Mouse (Mus musculus) hindbrain, embryonic 12.5 days (tissue): ENCODE measurements around the gene C130050O18Rik. TPM values are rescaled to one million over a fixed set of nuclear protein-coding genes. Genes with fewer than 3 reads are reported as not detected.

ENCODE experiments used
- ATAC-seq: fragments of 200-750 bp; cut with Nextera tagmentation; 2 replicates; pipeline ENCODE4 v1.8.0; 2017; ENCODE audit warnings: moderate TSS enrichment; ENCODE audit not compliant: low FRiP score
- H3K27ac ChIP-seq: fragments of 300-500 bp; sonication (generic); 2 replicates; pipeline ENCODE4 v1.5.1; 2016; ENCODE audit warnings: mild to moderate bottlenecking
- H3K27me3 ChIP-seq: fragments of 300-500 bp; sonication (generic); 2 replicates; pipeline ENCODE4 v1.6.1; 2016; ENCODE audit warnings: mild to moderate bottlenecking
- H3K36me3 ChIP-seq: fragments of 300-500 bp; sonication (generic); 2 replicates; pipeline ENCODE4 v1.6.1; 2016; ENCODE audit warnings: mild to moderate bottlenecking
- H3K4me1 ChIP-seq: fragments of 300-500 bp; sonication (generic); 2 replicates; pipeline ENCODE4 v1.6.1; 2016
- H3K4me2 ChIP-seq: fragments of 300-500 bp; sonication (generic); replicated peaks from 2 replicates; pipeline ENCODE4 v1.6.1; 2016; ENCODE audit warnings: mild to moderate bottlenecking
- H3K4me3 ChIP-seq: fragments of 300-500 bp; sonication (generic); 2 replicates; pipeline ENCODE4 v1.5.1; 2016; ENCODE audit warnings: mild to moderate bottlenecking
- H3K9ac ChIP-seq: fragments of 300-500 bp; sonication (generic); 2 replicates; pipeline ENCODE4 v1.6.1; 2016; ENCODE audit warnings: mild to moderate bottlenecking, moderate library complexity
- H3K9me3 ChIP-seq: fragments of 300-500 bp; sonication (generic); replicated peaks from 2 replicates; pipeline ENCODE4 v1.6.1; 2016; ENCODE audit warnings: mild to moderate bottlenecking
- WGBS: fragments of 180-500 bp; shearing (Covaris S2); methylation state at CpG from one replicate; pipeline ENCODE4 v1.1.7; 2016; 5-methylcytosine and 5-hydroxymethylcytosine counted together
- polyA plus RNA-seq: library from polyadenylated mRNA; unstranded; fragments of >200 nt; fragmentation: Nextera tagmentation; extraction: Ambion mirVana; gene quantifications from 2 replicates; pipeline ENCODE4 v1.2.1, GENCODE M21; 2016

Gene C130050O18Rik
- polyA plus RNA-seq, 1 experiment from 2014 or later: 0.45 TPM

DNA sequence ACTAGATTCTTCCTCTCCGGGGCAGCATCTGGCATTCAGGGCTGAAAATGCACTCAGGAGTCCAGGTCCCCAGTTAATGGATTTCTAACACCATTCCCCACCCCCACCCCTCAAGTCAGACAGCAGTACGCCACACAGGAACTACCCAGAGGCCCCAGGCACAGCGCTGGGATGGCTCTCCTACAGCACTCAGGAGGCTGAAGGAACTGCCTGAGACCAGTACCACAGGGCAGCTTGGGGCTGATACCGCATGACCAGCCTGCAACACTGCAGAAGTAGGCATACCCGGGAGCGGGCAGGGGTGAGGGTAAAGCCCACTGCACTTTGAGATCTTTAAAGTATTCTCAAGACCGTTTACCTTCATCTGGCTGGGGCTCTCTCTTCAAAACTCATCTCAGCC lies 398 bp downstream of the C130050O18Rik start:
- Histone ChIP-seq H3K9ac (peak overlapping the region; percentile 6; the same call in 1 of the 2 replicates), H3K27ac (peak overlapping the region; percentile 44), H3K9me3 (no peaks in the 10 kb centered on the region), H3K27me3 (no peaks in the 10 kb centered on the region), H3K4me3 (no peak overlapping the region), H3K36me3 (no peaks in the 10 kb centered on the region), H3K4me1 (peaks cover 19% of the 10 kb centered on the region), H3K4me2 (no peak overlapping the region)
- ATAC-seq: no peak
- 76% methylated on average over 7 of the region's 7 CpGs for WGBS

GRCm38 (mm10) chr5:139405953-139406352 lies 873 bp downstream of the C130050O18Rik start:
- no peaks in the 10 kb centered on the region for H3K27me3 ChIP-seq
- WGBS: 88% methylated on average over 3 of the region's 3 CpGs
- ATAC-seq: no peak
- H3K9me3 ChIP-seq: no peaks in the 10 kb centered on the region
- H3K27ac ChIP-seq: peak overlapping the region; percentile 44
- no peak overlapping the region for H3K4me2 ChIP-seq
- no peaks in the 10 kb centered on the region for H3K36me3 ChIP-seq
- peaks cover 19% of the 10 kb centered on the region for H3K4me1 ChIP-seq
- H3K4me3 ChIP-seq: no peak overlapping the region
- no peak overlapping the region for H3K9ac ChIP-seq

- Histone ChIP-seq H3K9ac (0 out of 2 replicates have a peak overlapping the region, but pooled peaks have one; percentile 23), H3K27ac (peak overlapping the region; percentile 7; the same call in 1 of the 2 replicates), H3K36me3 (no peaks in the 10 kb centered on the region), H3K4me2 (no peak overlapping the region), H3K4me1 (peaks cover 27% of the 10 kb centered on the region), H3K4me3 (no peak overlapping the region), H3K9me3 (no peaks in the 10 kb centered on the region), H3K27me3 (no peaks in the 10 kb centered on the region)
- no peak for ATAC-seq
- 85% methylated on average over 14 of the region's 14 CpGs for WGBS
Measured at GRCm38 (mm10) chr5:139407121-139407885, 2.2 kb downstream of the C130050O18Rik start.

GRCm38 (mm10) chr5:139408511-139408910 lies 3.4 kb downstream of the C130050O18Rik start:
- 86% methylated on average over 7 of the region's 7 CpGs for WGBS
- no peaks in the 10 kb centered on the region for H3K36me3 ChIP-seq
- peaks cover 27% of the 10 kb centered on the region for H3K4me1 ChIP-seq
- no peak overlapping the region for H3K27ac ChIP-seq
- no peak overlapping the region for H3K9ac ChIP-seq
- H3K9me3 ChIP-seq: no peaks in the 10 kb centered on the region
- no peak overlapping the region for H3K4me2 ChIP-seq
- no peaks in the 10 kb centered on the region for H3K27me3 ChIP-seq
- ATAC-seq: no peak
- no peak overlapping the region for H3K4me3 ChIP-seq

DNA sequence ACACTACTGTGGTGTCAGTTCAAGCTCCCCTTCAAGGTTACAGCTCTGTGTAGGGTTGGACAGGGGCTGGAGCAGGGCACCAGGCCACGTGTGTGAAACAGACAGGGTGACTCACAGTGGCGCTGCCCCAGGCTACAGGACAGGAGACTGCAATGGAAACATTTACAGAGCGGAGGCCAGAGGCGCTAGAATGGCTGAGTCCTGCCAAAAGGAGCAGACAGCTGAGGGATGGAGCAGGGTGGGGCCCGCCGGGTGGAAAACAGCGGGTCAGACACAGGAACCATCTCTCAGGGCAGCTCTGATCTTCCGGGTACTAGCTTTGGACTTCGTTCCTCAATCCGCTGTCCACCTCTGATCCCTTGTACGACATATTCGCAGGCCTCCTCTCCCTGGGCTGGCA lies 4.3 kb downstream of the C130050O18Rik start:
- Histone ChIP-seq H3K27me3 (no peaks in the 10 kb centered on the region), H3K4me3 (no peak overlapping the region), H3K4me1 (peaks cover 23% of the 10 kb centered on the region), H3K4me2 (no peak overlapping the region), H3K9me3 (no peaks in the 10 kb centered on the region), H3K9ac (no peak overlapping the region), H3K27ac (no peak overlapping the region), H3K36me3 (no peaks in the 10 kb centered on the region)
- 92% methylated on average over 12 of the region's 12 CpGs for WGBS
- ATAC-seq: no peak

DNA sequence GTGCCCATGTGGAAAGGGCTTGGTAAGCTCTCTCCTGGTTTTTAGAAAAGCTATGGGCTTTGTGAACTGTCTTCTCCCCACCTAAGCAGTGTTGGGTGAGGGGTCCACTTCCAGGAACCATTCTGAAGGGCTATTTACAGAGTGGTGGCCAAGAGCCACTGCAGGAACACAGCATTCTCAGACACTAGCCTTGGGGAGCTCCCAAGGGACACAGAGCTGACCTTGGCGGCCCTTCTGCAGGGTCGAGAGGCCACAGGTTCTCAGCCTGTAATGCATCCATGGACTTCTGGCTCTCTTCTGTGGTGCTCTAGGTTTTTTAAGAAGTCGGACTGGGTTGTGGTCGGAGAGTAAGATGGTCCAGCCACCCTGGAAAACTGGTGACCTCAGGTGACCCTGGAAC lies 5.0 kb downstream of the C130050O18Rik start:
- H3K27ac ChIP-seq: no peak overlapping the region
- peaks cover 5% of the 10 kb centered on the region; the same call in 1 of the 2 replicates for H3K36me3 ChIP-seq
- 85% methylated on average over 4 of the region's 4 CpGs for WGBS
- H3K9ac ChIP-seq: no peak overlapping the region
- no peak for ATAC-seq
- H3K4me2 ChIP-seq: no peak overlapping the region
- peaks cover 23% of the 10 kb centered on the region for H3K4me1 ChIP-seq
- H3K4me3 ChIP-seq: no peak overlapping the region
- no peaks in the 10 kb centered on the region for H3K27me3 ChIP-seq
- no peaks in the 10 kb centered on the region for H3K9me3 ChIP-seq

DNA sequence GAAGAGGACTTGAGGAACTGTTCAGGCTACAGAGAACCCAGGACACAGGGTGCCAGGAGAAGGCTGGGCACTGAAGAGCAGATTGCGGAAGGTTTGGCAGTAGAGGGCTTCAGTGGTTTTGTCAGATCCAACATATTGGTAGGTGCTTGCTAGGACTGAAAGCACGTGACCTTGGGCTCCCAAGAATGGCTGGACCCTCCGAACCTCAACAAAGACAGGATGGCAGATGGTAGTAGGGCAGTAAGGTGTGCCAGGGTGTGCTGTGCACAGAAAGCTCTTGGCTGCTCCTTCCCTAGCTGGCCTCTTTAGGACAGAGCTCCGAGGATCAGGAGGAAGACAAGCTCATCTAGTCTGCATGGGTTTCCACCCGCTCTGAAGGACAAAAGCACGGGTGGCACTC lies 6.0 kb downstream of the C130050O18Rik start:
- H3K9me3 ChIP-seq: no peaks in the 10 kb centered on the region
- H3K27me3 ChIP-seq: no peaks in the 10 kb centered on the region
- no peak overlapping the region; the same call in 1 of the 2 replicates for H3K9ac ChIP-seq
- H3K4me1 ChIP-seq: peaks cover 15% of the 10 kb centered on the region
- H3K4me2 ChIP-seq: no peak overlapping the region
- peaks cover 6% of the 10 kb centered on the region; the same call in 1 of the 2 replicates for H3K36me3 ChIP-seq
- WGBS: 94% methylated on average over 6 of the region's 6 CpGs
- H3K4me3 ChIP-seq: no peak overlapping the region
- ATAC-seq: no peak
- no peak overlapping the region for H3K27ac ChIP-seq

DNA sequence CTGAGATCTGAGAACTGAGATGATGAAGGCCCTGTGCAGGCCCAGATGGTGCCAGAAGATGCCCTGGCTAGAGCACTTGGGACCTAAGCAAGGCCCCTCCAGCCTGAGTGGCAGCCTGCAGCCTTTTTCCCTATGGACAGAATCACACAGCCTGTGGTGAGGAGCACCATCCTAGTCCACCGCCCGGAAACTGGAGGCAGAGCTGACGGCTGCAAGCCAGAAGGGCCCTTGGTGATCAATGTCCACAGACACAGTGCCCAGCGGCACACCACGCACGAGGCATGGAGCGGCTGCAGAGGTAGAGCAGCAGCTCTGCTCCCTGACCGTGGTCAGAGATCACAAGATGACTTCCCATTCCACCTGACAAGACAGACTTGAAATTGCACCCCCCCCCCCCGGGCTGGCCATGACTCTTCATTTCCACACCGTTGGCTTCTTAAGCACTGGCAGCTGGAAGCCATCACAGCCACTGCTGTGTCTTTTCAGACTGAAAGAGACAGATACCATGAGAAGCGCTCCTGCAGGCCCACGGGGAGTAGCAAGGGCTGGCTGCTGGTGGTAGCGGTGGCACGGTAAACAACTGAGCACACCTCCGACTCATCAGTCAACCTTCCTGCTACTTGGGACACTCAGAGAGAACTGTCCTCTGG lies 6.7 kb downstream of the C130050O18Rik start:
- H3K9ac ChIP-seq: no peak overlapping the region; the same call in 1 of the 2 replicates
- H3K4me2 ChIP-seq: no peak overlapping the region
- H3K27ac ChIP-seq: no peak overlapping the region
- H3K4me3 ChIP-seq: no peak overlapping the region
- H3K9me3 ChIP-seq: no peaks in the 10 kb centered on the region
- WGBS: 73% methylated on average over 15 of the region's 15 CpGs
- peaks cover 15% of the 10 kb centered on the region for H3K4me1 ChIP-seq
- H3K27me3 ChIP-seq: no peaks in the 10 kb centered on the region
- ATAC-seq: no peak
- H3K36me3 ChIP-seq: peaks cover 6% of the 10 kb centered on the region; the same call in 1 of the 2 replicates

- Histone ChIP-seq H3K27ac (no peak overlapping the region), H3K4me2 (no peak overlapping the region), H3K4me3 (no peak overlapping the region), H3K9ac (no peak overlapping the region), H3K4me1 (peaks cover 15% of the 10 kb centered on the region), H3K27me3 (no peaks in the 10 kb centered on the region), H3K36me3 (peaks cover 6% of the 10 kb centered on the region; the same call in 1 of the 2 replicates), H3K9me3 (no peaks in the 10 kb centered on the region)
- no peak for ATAC-seq
- 85% methylated on average over 4 of the region's 4 CpGs for WGBS
Measured at GRCm38 (mm10) chr5:139413545-139413944, 8.5 kb downstream of the C130050O18Rik start.

DNA sequence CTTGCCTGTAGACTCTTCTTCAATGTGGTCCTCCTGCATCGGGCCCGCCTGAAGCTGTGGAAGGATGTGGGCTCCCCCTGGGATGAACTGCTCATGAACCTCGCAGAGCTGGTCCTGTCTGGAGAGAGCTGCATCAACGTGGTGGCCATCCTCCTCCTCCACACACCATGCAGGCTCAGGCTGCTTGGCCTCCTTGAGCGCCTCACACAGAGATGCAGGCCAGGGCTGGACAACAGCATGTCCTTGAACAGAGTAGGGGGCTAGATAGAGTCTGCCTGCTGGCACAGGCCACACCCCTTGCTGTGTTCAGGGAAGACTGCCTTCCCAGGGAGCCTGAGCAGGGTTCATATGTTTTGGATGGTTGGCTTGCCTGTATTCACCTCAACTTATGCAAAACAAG lies 9.9 kb downstream of the C130050O18Rik start:
- Histone ChIP-seq H3K4me2 (no peak overlapping the region), H3K27me3 (no peaks in the 10 kb centered on the region), H3K36me3 (peaks cover 6% of the 10 kb centered on the region; the same call in 1 of the 2 replicates), H3K4me3 (no peak overlapping the region), H3K27ac (no peak overlapping the region), H3K4me1 (peaks cover 29% of the 10 kb centered on the region), H3K9ac (no peak overlapping the region), H3K9me3 (no peaks in the 10 kb centered on the region)
- no peak for ATAC-seq
- WGBS: 95% methylated on average over 5 of the region's 5 CpGs

GRCm38 (mm10) chr5:139416942-139417341 lies 11.9 kb downstream of the C130050O18Rik start:
- H3K9ac ChIP-seq: no peak overlapping the region
- no peak overlapping the region for H3K27ac ChIP-seq
- H3K4me3 ChIP-seq: no peak overlapping the region
- H3K9me3 ChIP-seq: no peaks in the 10 kb centered on the region
- peaks cover 26% of the 10 kb centered on the region for H3K4me1 ChIP-seq
- no peak for ATAC-seq
- peaks cover 6% of the 10 kb centered on the region; the same call in 1 of the 2 replicates for H3K36me3 ChIP-seq
- WGBS: 94% methylated on average over 4 of the region's 4 CpGs
- H3K4me2 ChIP-seq: no peak overlapping the region
- no peaks in the 10 kb centered on the region for H3K27me3 ChIP-seq

DNA sequence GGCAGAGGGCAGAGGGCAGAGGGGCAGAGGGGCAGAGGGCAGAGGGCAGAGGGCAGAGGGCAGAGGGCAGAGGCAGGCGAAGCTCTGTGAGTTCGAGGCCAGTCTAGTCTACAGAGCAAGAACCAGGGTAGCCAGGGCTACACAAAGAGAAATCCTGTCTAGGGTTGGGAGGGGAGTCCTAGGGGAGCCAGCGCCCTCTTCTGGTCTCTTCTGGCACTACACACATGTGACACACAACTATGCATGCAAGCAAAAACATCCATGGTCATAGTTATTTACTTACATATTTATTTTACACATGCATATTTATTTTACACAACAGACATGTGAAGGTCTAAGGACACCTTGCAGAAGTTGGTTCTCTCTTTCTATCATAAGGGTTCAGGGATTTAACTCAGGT lies 12.4 kb downstream of the C130050O18Rik start:
- ATAC-seq: no peak
- Histone ChIP-seq H3K4me2 (no peak overlapping the region), H3K27ac (no peak overlapping the region), H3K4me1 (peaks cover 22% of the 10 kb centered on the region), H3K9ac (no peak overlapping the region), H3K36me3 (peaks cover 6% of the 10 kb centered on the region; the same call in 1 of the 2 replicates), H3K4me3 (no peak overlapping the region), H3K27me3 (no peaks in the 10 kb centered on the region), H3K9me3 (no peaks in the 10 kb centered on the region)
- WGBS: 78% methylated on average over 2 of the region's 3 CpGs
